Mouse (Mus musculus) lung, embryonic 14.5 days (tissue): ENCODE measurements at regions not wholly inside any gene's neighbourhood (a gene's known extent, or its start where the extent isn't known, plus 50 kb on each side); places are given as distances from the start of the nearest gene placed in this dataset.

ENCODE experiments used
- ATAC-seq: fragments of 200-750 bp; cut with Nextera tagmentation; 2 replicates; pipeline ENCODE4 v1.8.0; 2017; ENCODE audit warnings: mild to moderate bottlenecking, moderate TSS enrichment, moderate library complexity; ENCODE audit not compliant: insufficient read depth
- DNase-seq: peaks from one replicate; pipeline ENCODE4 v3.0.0-alpha.2; 2015
- H3K27ac ChIP-seq: fragments of 300-500 bp; sonication (generic); 2 replicates; pipeline ENCODE4 v1.5.1; 2014; ENCODE audit warnings: low read depth, mild to moderate bottlenecking, moderate library complexity
- H3K27me3 ChIP-seq: fragments of 300-500 bp; sonication (generic); 2 replicates; pipeline ENCODE4 v1.6.1; 2014; ENCODE audit warnings: low read length, control low read depth; ENCODE audit not compliant: insufficient read depth
- H3K36me3 ChIP-seq: fragments of 300-500 bp; sonication (generic); 2 replicates; pipeline ENCODE4 v1.6.1; 2014; ENCODE audit warnings: control low read depth; ENCODE audit not compliant: insufficient read depth
- H3K4me1 ChIP-seq: fragments of 300-500 bp; sonication (generic); 2 replicates; pipeline ENCODE4 v1.6.1; 2014; ENCODE audit warnings: antibody characterized with exemption, control low read depth; ENCODE audit not compliant: insufficient read depth
- H3K4me2 ChIP-seq: fragments of 300-500 bp; sonication (generic); 2 replicates; pipeline ENCODE4 v1.6.1; 2014; ENCODE audit warnings: mild to moderate bottlenecking
- H3K4me3 ChIP-seq: fragments of 300-500 bp; sonication (generic); 2 replicates; pipeline ENCODE4 v1.5.1; 2014; ENCODE audit warnings: low read depth, low read length
- H3K9ac ChIP-seq: fragments of 300-500 bp; sonication (generic); 2 replicates; pipeline ENCODE4 v1.6.1; 2014
- H3K9me3 ChIP-seq: fragments of 300-500 bp; sonication (generic); 2 replicates; pipeline ENCODE4 v1.6.1; 2016; ENCODE audit warnings: low read depth, low read length, control low read depth
- CTCF ChIP-seq: IDR thresholded peaks from 2 replicates; pipeline ENCODE4 v1.5.1; 2016; ENCODE audit warnings: antibody characterized with exemption, low read depth
- WGBS: fragments of 180-500 bp; shearing (Covaris S2); extraction: QIAGEN DNeasy Blood & Tissue Kit; methylation state at CpG from one replicate; pipeline ENCODE4 v1.1.7; 2014; 5-methylcytosine and 5-hydroxymethylcytosine counted together

DNA sequence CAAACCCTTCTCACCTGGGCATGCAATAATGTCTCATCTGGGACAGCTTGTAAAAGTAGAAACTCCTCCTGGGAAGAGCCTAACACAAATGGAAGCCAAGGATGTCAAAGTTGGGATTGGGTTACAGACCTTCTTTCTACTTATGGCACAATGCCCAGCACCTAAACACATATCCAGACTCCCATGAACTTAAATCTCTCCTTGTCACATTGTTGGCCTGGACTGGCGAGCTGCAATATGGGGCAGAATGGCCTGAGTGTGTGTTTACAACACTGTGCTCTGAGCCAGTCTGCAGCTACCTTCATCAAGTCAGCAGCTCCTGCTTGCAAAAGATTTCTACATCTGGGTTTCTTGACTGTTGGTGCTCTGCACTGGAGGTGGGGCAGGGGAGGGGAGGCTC, 132.2 kb upstream of the Smarca2 start:
- H3K9me3 ChIP-seq = no peaks in the 10 kb centered on the region
- H3K4me2 ChIP-seq = no peak overlapping the region
- no peak overlapping the region for H3K4me3 ChIP-seq
- no peaks in the 10 kb centered on the region for H3K27me3 ChIP-seq
- H3K9ac ChIP-seq = no peak overlapping the region
- DNase-seq (peak; percentile 42), ATAC-seq (no peak; the same call in 1 of the 2 replicates)
- no peak for TF ChIP-seq CTCF
- no peaks in the 10 kb centered on the region for H3K36me3 ChIP-seq
- no peak overlapping the region for H3K27ac ChIP-seq
- WGBS = 31% methylated on average over 1 of the region's 1 CpGs
- H3K4me1 ChIP-seq = 0 out of 2 replicates have a peak, but pooled peaks cover 2% of the 10 kb centered on the region

- no peak for TF ChIP-seq CTCF
- no peak for DNase-seq
- Histone ChIP-seq H3K36me3 (no peaks in the 10 kb centered on the region), H3K4me3 (no peak overlapping the region), H3K9ac (no peak overlapping the region), H3K4me2 (no peak overlapping the region), H3K4me1 (0 out of 2 replicates have a peak, but pooled peaks cover 2% of the 10 kb centered on the region), H3K9me3 (no peaks in the 10 kb centered on the region), H3K27ac (no peak overlapping the region), H3K27me3 (no peaks in the 10 kb centered on the region)
- ATAC-seq = no peak
- WGBS = 86% methylated on average over 3 of the region's 3 CpGs
These were observed 131.6 kb upstream of the Smarca2 start for GRCm38 (mm10) chr19:26473211-26473610.

DNA sequence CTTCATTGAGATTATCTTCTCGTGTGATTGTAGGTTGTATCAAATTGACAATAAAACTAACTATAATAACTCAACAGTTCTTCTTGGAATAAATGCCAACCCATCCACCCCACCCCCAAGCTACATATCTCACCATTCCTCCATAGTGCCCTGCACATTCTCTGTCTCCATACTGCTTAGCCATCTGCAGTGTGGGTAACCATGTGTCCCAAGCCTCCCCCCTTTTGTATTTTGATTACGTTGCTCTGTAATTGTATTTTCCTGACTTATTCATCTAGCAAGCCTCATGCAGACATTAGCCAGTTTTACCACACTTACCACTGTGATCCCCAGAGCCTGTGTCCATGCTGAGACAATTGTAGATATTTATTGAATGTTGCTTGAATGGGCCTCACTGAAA, 129.7 kb upstream of the Smarca2 start:
- 0 out of 2 replicates have a peak, but pooled peaks cover 2% of the 10 kb centered on the region for H3K4me1 ChIP-seq
- no peak overlapping the region for H3K4me2 ChIP-seq
- DNase-seq = no peak
- no peak for TF ChIP-seq CTCF
- no peak for ATAC-seq
- H3K27ac ChIP-seq = no peak overlapping the region
- H3K9me3 ChIP-seq = no peaks in the 10 kb centered on the region
- no peaks in the 10 kb centered on the region for H3K36me3 ChIP-seq
- no peaks in the 10 kb centered on the region for H3K27me3 ChIP-seq
- 82% methylated on average over 2 of the region's 2 CpGs for WGBS
- no peak overlapping the region for H3K4me3 ChIP-seq
- H3K9ac ChIP-seq = no peak overlapping the region

DNA sequence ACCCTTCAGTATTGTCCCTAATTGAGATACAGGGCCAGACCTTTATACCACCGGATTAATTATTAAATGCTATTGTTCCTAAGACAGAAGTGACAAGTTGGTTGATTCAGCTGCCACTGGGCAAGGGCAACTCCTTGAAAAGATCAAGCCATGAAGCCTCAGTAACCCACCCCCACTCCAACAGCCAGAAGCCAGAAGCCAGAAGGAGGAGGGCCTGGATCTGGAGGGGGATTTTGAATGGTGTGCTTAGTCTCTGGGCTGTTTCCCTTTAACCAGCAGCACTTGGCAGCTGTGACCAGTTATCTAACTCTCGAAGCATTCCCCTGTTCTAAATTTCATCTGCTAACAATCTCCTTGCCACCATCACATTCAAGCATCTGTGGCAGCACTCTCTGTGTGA, 129.1 kb upstream of the Smarca2 start:
- H3K27ac ChIP-seq = no peak overlapping the region
- no peak for TF ChIP-seq CTCF
- WGBS = 60% methylated on average over 2 of the region's 2 CpGs

DNA sequence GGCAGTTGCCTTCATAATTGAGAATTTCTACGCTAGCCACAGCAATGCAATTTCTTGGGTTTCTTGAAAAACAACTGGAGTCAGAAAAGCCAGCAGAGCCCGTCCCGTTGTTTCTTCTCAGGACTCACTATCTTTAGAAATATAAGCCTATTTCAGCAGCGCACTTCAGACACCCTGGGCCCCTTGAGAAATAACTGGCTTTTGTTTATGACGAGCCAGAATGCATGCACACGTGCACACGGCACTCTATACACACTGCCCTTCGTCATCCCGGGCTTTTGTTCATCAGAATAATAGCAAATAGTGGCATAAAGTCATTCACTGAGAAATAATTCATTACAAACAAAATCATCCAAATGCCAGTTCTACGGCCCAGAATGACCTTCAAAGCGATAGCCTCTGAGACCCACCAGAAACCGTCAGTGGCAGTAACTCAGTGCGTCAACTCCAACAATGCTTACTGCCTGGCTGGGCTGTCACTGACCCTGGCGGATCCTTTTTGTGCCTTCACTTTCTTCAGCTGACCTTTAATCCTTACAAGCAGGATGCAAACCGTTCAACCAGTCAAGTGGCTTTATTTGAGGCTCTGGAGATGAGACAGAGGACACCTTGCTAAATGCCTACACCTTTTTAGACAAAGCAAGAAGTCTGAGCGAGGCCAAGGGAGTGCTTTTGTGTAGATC, 126.7 kb upstream of the Smarca2 start:
- Histone ChIP-seq H3K9ac (no peak overlapping the region), H3K36me3 (no peaks in the 10 kb centered on the region), H3K4me2 (no peak overlapping the region), H3K4me3 (no peak overlapping the region), H3K27me3 (no peaks in the 10 kb centered on the region), H3K27ac (no peak overlapping the region), H3K9me3 (no peaks in the 10 kb centered on the region), H3K4me1 (no peaks in the 10 kb centered on the region)
- no peak for DNase-seq
- ATAC-seq = no peak
- 66% methylated on average over 16 of the region's 16 CpGs for WGBS
- no peak for TF ChIP-seq CTCF

More for the DNA sequence above, 129.1 kb upstream of the Smarca2 start:
- H3K4me2 ChIP-seq = no peak overlapping the region
- H3K36me3 ChIP-seq = no peaks in the 10 kb centered on the region
- H3K4me1 ChIP-seq = 0 out of 2 replicates have a peak, but pooled peaks cover 2% of the 10 kb centered on the region
- ATAC-seq (no peak), DNase-seq (peak; percentile 11)
- no peaks in the 10 kb centered on the region for H3K27me3 ChIP-seq
- H3K9me3 ChIP-seq = no peaks in the 10 kb centered on the region
- H3K9ac ChIP-seq = no peak overlapping the region
- H3K4me3 ChIP-seq = no peak overlapping the region

DNA sequence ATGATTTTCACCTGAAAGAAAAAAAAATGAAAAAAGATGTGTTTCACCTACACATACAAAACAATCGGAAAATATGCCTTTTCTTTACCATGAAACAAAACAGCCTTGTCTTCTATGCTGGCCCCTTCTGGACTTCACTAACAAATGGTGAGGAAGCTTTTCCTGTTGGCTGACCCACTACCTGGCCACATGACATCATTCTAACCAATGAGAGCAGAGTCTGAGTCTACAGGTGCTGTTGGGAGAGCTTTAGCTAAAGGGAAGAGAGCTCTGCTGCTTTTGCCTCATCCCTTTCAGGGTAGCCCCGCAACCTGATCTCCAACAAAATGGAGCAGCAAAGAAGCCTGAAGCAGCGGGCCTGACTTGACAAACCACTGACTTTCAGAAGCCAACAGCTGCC, 120.5 kb upstream of the Smarca2 start:
- Histone ChIP-seq H3K27ac (no peak overlapping the region), H3K9me3 (no peaks in the 10 kb centered on the region), H3K9ac (no peak overlapping the region), H3K4me3 (no peak overlapping the region), H3K36me3 (no peaks in the 10 kb centered on the region), H3K27me3 (no peaks in the 10 kb centered on the region), H3K4me1 (no peaks in the 10 kb centered on the region), H3K4me2 (no peak overlapping the region)
- ATAC-seq = no peak
- no peak for TF ChIP-seq CTCF
- 62% methylated on average over 3 of the region's 3 CpGs for WGBS
- no peak for DNase-seq

- no peak for ATAC-seq
These were observed 112.0 kb upstream of the Smarca2 start for GRCm38 (mm10) chr19:26492806-26493205.

More at GRCm38 (mm10) chr19:26492806-26493205, 112.0 kb upstream of the Smarca2 start:
- Histone ChIP-seq H3K27me3 (no peaks in the 10 kb centered on the region), H3K9ac (no peak overlapping the region), H3K27ac (no peak overlapping the region), H3K36me3 (no peaks in the 10 kb centered on the region), H3K9me3 (no peaks in the 10 kb centered on the region), H3K4me3 (no peak overlapping the region), H3K4me1 (no peaks in the 10 kb centered on the region), H3K4me2 (no peak overlapping the region)
- no peak for TF ChIP-seq CTCF
- WGBS = 61% methylated on average over 2 of the region's 2 CpGs
- DNase-seq = no peak
